Mouse (Mus musculus) embryonic facial prominence, embryonic 12.5 days (tissue): ENCODE measurements around the gene Notch1. TPM values are rescaled to one million over a fixed set of nuclear protein-coding genes. Genes with fewer than 3 reads are reported as not detected.

Source experiments
- ATAC-seq: fragments of 200-750 bp; cut with Nextera tagmentation; 2 replicates; pipeline ENCODE4 v1.8.0; 2017; ENCODE audit not compliant: insufficient number of reproducible peaks, insufficient read depth, low FRiP score, low TSS enrichment
- H3K27ac ChIP-seq: fragments of 300-500 bp; sonication (generic); 2 replicates; pipeline ENCODE4 v1.5.1; 2016; ENCODE audit warnings: mild to moderate bottlenecking
- H3K27me3 ChIP-seq: fragments of 300-500 bp; sonication (generic); 2 replicates; pipeline ENCODE4 v1.6.1; 2016; ENCODE audit warnings: mild to moderate bottlenecking, moderate library complexity
- H3K36me3 ChIP-seq: fragments of 300-500 bp; sonication (generic); 2 replicates; pipeline ENCODE4 v1.6.1; 2016; ENCODE audit warnings: mild to moderate bottlenecking
- H3K4me1 ChIP-seq: fragments of 300-500 bp; sonication (generic); 2 replicates; pipeline ENCODE4 v1.6.1; 2016
- H3K4me2 ChIP-seq: fragments of 300-500 bp; sonication (generic); replicated peaks from 2 replicates; pipeline ENCODE4 v1.6.1; 2016; ENCODE audit warnings: mild to moderate bottlenecking, moderate library complexity
- H3K4me3 ChIP-seq: fragments of 300-500 bp; sonication (generic); 2 replicates; pipeline ENCODE4 v1.5.1; 2016; ENCODE audit warnings: mild to moderate bottlenecking
- H3K9ac ChIP-seq: fragments of 300-500 bp; sonication (generic); 2 replicates; pipeline ENCODE4 v1.6.1; 2016; ENCODE audit warnings: mild to moderate bottlenecking, moderate library complexity
- H3K9me3 ChIP-seq: fragments of 300-500 bp; sonication (generic); 2 replicates; pipeline ENCODE4 v1.6.1; 2016; ENCODE audit warnings: mild to moderate bottlenecking, moderate library complexity
- WGBS: fragments of 180-500 bp; shearing (Covaris S2); methylation state at CpG from one replicate; pipeline ENCODE4 v1.1.7; 2016; 5-methylcytosine and 5-hydroxymethylcytosine counted together
- microRNA-seq: library from miRNA; unstranded; fragments of <30 nt; microRNA quantifications from one replicate; pipeline ENCODE4, GENCODE M21; 2017
- polyA plus RNA-seq: library from polyadenylated mRNA; unstranded; fragments of >200 nt; fragmentation: Nextera tagmentation; extraction: Ambion mirVana; gene quantifications from 2 replicates; pipeline ENCODE4 v1.2.1, GENCODE M21; 2016

Notch1 gene
- polyA plus RNA-seq, 1 experiment from 2014 or later: 16.4 TPM

DNA sequence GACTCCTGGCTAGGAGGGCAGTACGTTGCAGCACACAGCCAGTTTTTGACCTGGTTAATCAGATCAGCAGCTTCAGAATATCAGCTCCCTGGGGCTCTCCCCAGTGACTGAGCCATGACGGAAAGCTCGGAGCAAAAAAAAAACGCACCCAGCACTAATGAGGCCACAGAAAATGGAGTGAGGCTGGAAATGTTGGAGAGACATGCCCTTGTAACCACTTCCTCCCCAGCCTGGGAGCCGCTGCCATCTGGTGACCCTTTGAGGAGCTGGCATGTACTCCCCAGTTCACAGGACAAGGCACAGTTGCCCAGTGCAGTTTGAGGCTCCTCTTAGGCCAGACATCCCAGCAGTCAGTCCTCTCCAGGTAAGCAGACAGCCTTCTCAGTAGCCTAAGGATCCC is 106.4 kb downstream of the Notch1 start:
- Histone ChIP-seq H3K9me3 (no peaks in the 10 kb centered on the region), H3K27ac (no peak overlapping the region), H3K9ac (no peak overlapping the region), H3K36me3 (peaks cover 51% of the 10 kb centered on the region), H3K27me3 (no peaks in the 10 kb centered on the region), H3K4me2 (no peak overlapping the region), H3K4me1 (peaks cover 27% of the 10 kb centered on the region), H3K4me3 (no peak overlapping the region)
- WGBS: 74% methylated on average over 5 of the region's 5 CpGs
- ATAC-seq: no peak

DNA sequence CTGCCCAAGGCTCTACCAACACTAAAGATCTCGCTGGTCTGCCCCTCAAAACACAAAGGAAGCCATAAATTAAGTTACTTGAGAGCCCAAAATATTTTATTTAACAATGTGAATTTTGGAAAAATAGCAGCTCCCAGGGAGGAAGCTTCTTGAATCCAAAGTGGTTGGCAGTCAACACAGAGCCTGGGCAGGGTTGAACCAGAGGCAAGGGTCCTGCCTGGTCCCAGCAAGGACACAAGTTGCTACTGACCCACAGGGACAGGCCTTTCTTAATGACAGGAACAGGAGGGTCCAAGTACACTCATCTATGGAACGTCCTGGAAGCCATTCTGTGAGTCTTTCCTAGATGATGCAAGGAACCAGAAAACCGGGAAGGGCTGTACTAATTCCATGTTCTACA is 107.1 kb downstream of the Notch1 start:
- WGBS: 62% methylated on average over 3 of the region's 3 CpGs

DNA sequence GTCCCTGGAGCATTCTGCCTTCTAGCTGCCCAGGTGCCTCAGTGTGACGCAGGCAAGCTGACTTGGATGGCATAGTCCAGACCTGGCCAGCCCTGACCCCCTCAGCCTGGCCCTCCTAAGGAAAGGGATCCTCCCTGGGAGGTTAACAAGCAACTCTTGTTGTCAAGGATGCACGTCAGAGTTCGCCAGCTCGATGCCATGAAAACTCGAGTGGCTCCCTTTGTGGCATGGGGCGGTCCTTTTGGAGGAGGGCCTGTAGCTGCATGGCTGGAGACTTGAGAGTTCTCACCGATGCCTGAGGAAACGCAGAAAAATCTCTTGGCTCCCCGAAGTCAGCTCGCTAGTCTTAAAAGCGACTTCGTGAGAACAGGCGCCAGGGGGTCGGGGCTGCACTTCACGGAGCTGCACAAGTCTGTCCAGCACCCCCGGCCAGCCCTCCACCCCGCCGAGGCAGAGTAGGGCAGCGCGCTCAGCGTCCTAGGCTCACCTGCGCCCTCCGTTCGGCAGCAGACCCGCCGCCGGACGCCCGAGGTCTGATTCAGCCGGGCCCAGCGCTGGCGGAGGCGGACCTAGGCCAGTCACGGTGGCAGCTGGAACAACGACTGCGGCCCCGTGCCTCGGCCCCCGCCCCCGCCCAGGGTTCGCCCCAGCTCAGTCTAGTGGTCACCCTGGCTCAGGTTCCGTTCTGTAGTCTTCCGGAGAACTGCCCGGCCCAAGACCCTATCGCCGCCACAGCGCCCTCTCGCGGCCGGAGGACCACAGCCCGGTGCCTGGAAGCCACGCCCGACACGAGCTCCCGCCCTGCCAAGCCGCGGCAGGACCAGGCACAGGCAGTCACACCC is 107.7 kb downstream of the Notch1 start, which contains the start of gene Inpp5e:
TSS of gene Inpp5e (minus strand) at position 689 of the 842 bp plus-strand sequence.
- WGBS: under 1% methylated on average over 57 of the region's 57 CpGs
- peak within 1 kb of the TSS; percentile 80 for H3K27ac ChIP-seq

More for the DNA sequence above, 107.1 kb downstream of the Notch1 start:
- Histone ChIP-seq H3K27ac (no peak overlapping the region), H3K4me2 (peak overlapping the region; percentile 90; the same call in 1 of the 2 replicates), H3K9ac (no peak overlapping the region), H3K27me3 (no peaks in the 10 kb centered on the region), H3K4me3 (peak overlapping the region; percentile 90), H3K9me3 (no peaks in the 10 kb centered on the region), H3K36me3 (peaks cover 45% of the 10 kb centered on the region), H3K4me1 (peaks cover 27% of the 10 kb centered on the region)
- no peak for ATAC-seq

More for the DNA sequence above, 107.7 kb downstream of the Notch1 start, which contains the start of gene Inpp5e:
- peaks cover 27% of the 10 kb centered on the region for H3K4me1 ChIP-seq
- H3K27me3 ChIP-seq: no peaks in the 10 kb centered on the region
- peak within 1 kb of the TSS; percentile 90 for H3K4me3 ChIP-seq
- H3K9me3 ChIP-seq: no peaks in the 10 kb centered on the region
- H3K36me3 ChIP-seq: peaks cover 39% of the 10 kb centered on the region
- H3K4me2 ChIP-seq: peak within 1 kb of the TSS; percentile 90
- ATAC-seq: peak; percentile 93
- H3K9ac ChIP-seq: peak within 1 kb of the TSS; percentile 85

Small RNA genes lying within 50 kb of the gene (microRNA-seq; reads per million reads assigned to microRNA genes)
- gene Mir6996: 0.54 reads per million

Other genes starting within 250 kb of the Notch1 start
- gene Ccdc187, start 222.1 kb downstream of the Notch1 start, polyA plus RNA-seq: 0.08 and 0.18 TPM in 2 replicates
- gene Gpsm1, start 201.1 kb downstream of the Notch1 start, polyA plus RNA-seq: 82.6 and 91.1 TPM in 2 replicates
- gene Dnlz, start 164.6 kb downstream of the Notch1 start, polyA plus RNA-seq: 31.8 and 33.1 TPM in 2 replicates
- gene Card9, start 155.7 kb downstream of the Notch1 start, polyA plus RNA-seq: 0.87 and 0.97 TPM in 2 replicates
- 39.2 and 42.7 TPM in 2 replicates for gene Snapc4, start 136.0 kb downstream of the Notch1 start, polyA plus RNA-seq
- gene Entr1, start 127.3 kb downstream of the Notch1 start, polyA plus RNA-seq: 184 and 188 TPM in 2 replicates
- 108 and 112 TPM in 2 replicates for gene Pmpca, start 127.3 kb downstream of the Notch1 start, polyA plus RNA-seq
- 30.1 and 31.5 TPM in 2 replicates for gene Inpp5e, start 107.5 kb downstream of the Notch1 start, polyA plus RNA-seq
- 26.2 and 28.3 TPM in 2 replicates for gene Sec16a, start 71.4 kb downstream of the Notch1 start, polyA plus RNA-seq
- 97.3 and 101 TPM in 2 replicates for gene Egfl7, start 63.4 kb upstream of the Notch1 start, polyA plus RNA-seq
- gene Gm20532, start 70.0 kb upstream of the Notch1 start, polyA plus RNA-seq: not detected in 2 replicates
- 17.0 and 17.8 TPM in 2 replicates for gene Agpat2, start 87.8 kb upstream of the Notch1 start, polyA plus RNA-seq
- gene Fam69b, start 111.8 kb upstream of the Notch1 start, polyA plus RNA-seq: 66.0 and 75.2 TPM in 2 replicates
- not detected in 2 replicates for gene Lcn4, start 154.6 kb upstream of the Notch1 start, polyA plus RNA-seq